ENCODE assay signal across 12 mouse cellular contexts in genomic region chr6:8997326-8997725, GRCm38 (mm10). TPM values are rescaled to one million over a fixed set of nuclear protein-coding genes. Genes with fewer than 3 reads are reported as not detected.
DNase-seq lines count a peak whose midpoint lies in the region; TF ChIP-seq lines count a peak whose summit lies in the region.
"Had no signal": no experiment of that assay in that cellular context is flagged by ENCODE, and none has a peak within 500 bp of the region (broad histone marks: within the 10 kb centered on the region; RNA-seq: fewer than 3 reads in every experiment).

No protein-coding gene starts in this region.

- no peak for TF ChIP-seq CTCF in gastrocnemius, adult 2 months (IDR thresholded peaks at IDR 0.05)

- intact Hi-C loops in gastrocnemius, adult 2 months (cut with DNase I) = no loop called here

- peak; percentile 6 for DNase-seq in kidney, adult 9 months
- no peak for DNase-seq in kidney, adult 8-10 months
- DNase-seq in urinary bladder, postnatal 25 days (ENCODE audit: low spot score) = peak; percentile 4
- DNase-seq in urinary bladder, postnatal 10 days (ENCODE audit: low spot score) = no peak
- DNase-seq in gastrocnemius, adult 2 months = peak; percentile 27
- no peak for DNase-seq in cerebellum, adult 9-10 months
- DNase-seq in right cerebral cortex, postnatal 36 days (ENCODE audit: low spot score in 2 of 2) = no peak
- DNase-seq: liver, embryonic 13.5 days; thymus, postnatal 4 days had no signal

- H3K27ac ChIP-seq in gastrocnemius, adult 2 months = peak overlapping the region; percentile 51
- H3K27ac ChIP-seq: embryonic facial prominence, embryonic 12.5 days; forebrain, embryonic 10.5 days; hindbrain, embryonic 12.5 days; liver, embryonic 13.5 days had no signal

- H3K4me3 ChIP-seq in gastrocnemius, adult 2 months = no peak overlapping the region
- H3K4me3 ChIP-seq: embryonic facial prominence, embryonic 12.5 days; forebrain, embryonic 10.5 days; hindbrain, embryonic 12.5 days; liver, embryonic 13.5 days had no signal

RNA-seq across cellular contexts. Expression of gene Nxph1, which starts 49.1 kb away (rescaled TPM):
- not detected for total RNA-seq in gastrocnemius, adult 2 months (2021)

Comparison
In these comparisons a context has a peak if more than half of its experiments do, and no peak if none do; other contexts are left out.
1. DNase-seq: peak in kidney, adult 9 months (single experiment), urinary bladder, postnatal 25 days (single experiment) and gastrocnemius, adult 2 months (single experiment); none in kidney, adult 8-10 months (0 of 2), urinary bladder, postnatal 10 days (single experiment), cerebellum, adult 9-10 months (single experiment) and right cerebral cortex, postnatal 36 days (0 of 2).